Comparison of ENCODE assay signal across 12 mouse cellular contexts in genomic region chr7:71379826-71380825, GRCm38 (mm10). TPM values are rescaled to one million over a fixed set of nuclear protein-coding genes. Genes with fewer than 3 reads are reported as not detected.
DNase-seq lines count a peak whose midpoint lies in the region; ATAC-seq lines count a peak whose summit lies in the region.
"Had no signal": no experiment of that assay in that cellular context is flagged by ENCODE, and none has a peak within 500 bp of the region (broad histone marks: within the 10 kb centered on the region; RNA-seq: fewer than 3 reads in every experiment).

No protein-coding gene starts in this region.

- H3K4me2 ChIP-seq in kidney, embryonic 15.5 days, result peak overlapping the region; percentile 33
- peak overlapping the region; percentile 2 for H3K4me2 ChIP-seq in hindbrain, embryonic 14.5 days (replicated peaks)

- H3K27ac ChIP-seq in kidney, embryonic 15.5 days, result peak overlapping the region; percentile 92
- peak overlapping the region; percentile 9; the same call in 1 of the 2 replicates for H3K27ac ChIP-seq in hindbrain, embryonic 14.5 days
- H3K27ac ChIP-seq: heart, adult 2 months had no signal

- H3K4me1 ChIP-seq in kidney, embryonic 15.5 days, result peaks cover 72% of the 10 kb centered on the region
- H3K4me1 ChIP-seq in hindbrain, embryonic 14.5 days (replicated peaks; ENCODE audit: control insufficient read depth, insufficient read depth, low read length), result peaks cover 18% of the 10 kb centered on the region

- no peak for DNase-seq in kidney, postnatal 36 days
- peak; percentile 49 for DNase-seq in NIH3T3 (ENCODE audit: low read depth)
- peak; percentile 4 for DNase-seq in c-Kit-positive CD71-positive TER-119-positive erythroid progenitor cells, embryonic 14.5 days (ENCODE audit: low spot score)
- DNase-seq in hindbrain, embryonic 14.5 days (ENCODE audit: low spot score), result no peak
- DNase-seq in left cerebral cortex, postnatal 10 days (ENCODE audit: extremely low spot score in 1 of 2, low spot score in 2 of 2), result no peak
- DNase-seq in urinary bladder, postnatal 25 days (ENCODE audit: low spot score), result no peak

- H3K36me3 ChIP-seq in kidney, embryonic 15.5 days, result no peaks in the 10 kb centered on the region
- H3K36me3 ChIP-seq in hindbrain, embryonic 14.5 days (replicated peaks; ENCODE audit: control insufficient read depth, insufficient read depth), result no peaks in the 10 kb centered on the region

- WGBS in kidney, embryonic 15.5 days, result 19% methylated on average over 18 of the region's 18 CpGs
- WGBS in hindbrain, embryonic 14.5 days, result 11% methylated on average over 18 of the region's 18 CpGs

- no peak overlapping the region for H3K4me3 ChIP-seq in kidney, embryonic 15.5 days (replicated peaks)
- no peak overlapping the region for H3K4me3 ChIP-seq in hindbrain, embryonic 14.5 days (replicated peaks; ENCODE audit: low read length)
- H3K4me3 ChIP-seq: heart, adult 2 months had no signal

- intact Hi-C loops in left cerebral cortex, postnatal 10 days (cut with DNase I), result loop anchor here (5.0 to 10.0 kb wide), 3 partner anchors 485 to 1033 kb away; no protein-coding TSS in a partner anchor

- peak; percentile 71 for ATAC-seq in kidney, embryonic 15.5 days (replicated peaks; ENCODE audit: low FRiP score)
- ATAC-seq in hindbrain, embryonic 14.5 days (ENCODE audit: low FRiP score), result no peak

- H3K9me3 ChIP-seq in kidney, embryonic 15.5 days (replicated peaks), result no peaks in the 10 kb centered on the region
- no peaks in the 10 kb centered on the region for H3K9me3 ChIP-seq in hindbrain, embryonic 14.5 days (ENCODE audit: control insufficient read depth, low read length)

- no peaks in the 10 kb centered on the region for H3K27me3 ChIP-seq in kidney, embryonic 15.5 days
- H3K27me3 ChIP-seq in hindbrain, embryonic 14.5 days (ENCODE audit: control insufficient read depth, insufficient read depth, low read length), result no peaks in the 10 kb centered on the region

- no peak overlapping the region for H3K9ac ChIP-seq in kidney, embryonic 15.5 days
- no peak overlapping the region; the same call in 1 of the 2 replicates for H3K9ac ChIP-seq in hindbrain, embryonic 14.5 days

RNA-seq across cellular contexts. Expression of gene Gm10295, which starts 28.8 kb away (rescaled TPM):
- polyA plus RNA-seq in kidney, embryonic 15.5 days (2015; fragmentation: Nextera tagmentation; extraction: Ambion mirVana), result not detected in 2 replicates
- polyA plus RNA-seq in hindbrain, embryonic 14.5 days (2014; fragmentation: Nextera tagmentation; extraction: Ambion mirVana), result not detected in 2 replicates
- total RNA-seq in left cerebral cortex, postnatal 10 days (2021), result not detected
- total RNA-seq: heart, adult 2 months; left cerebral cortex, postnatal 14 days; megakaryocyte progenitor cell, adult 5-6 weeks; MEL had no signal
- polyA plus RNA-seq: heart, adult 2 months; urinary bladder, adult 2 months had no signal

Comparison
In these comparisons a context has a peak if more than half of its experiments do, and no peak if none do; other contexts are left out.
1. DNase-seq: peak in NIH3T3 (single experiment) and c-Kit-positive CD71-positive TER-119-positive erythroid progenitor cells, embryonic 14.5 days (single experiment); none in kidney, postnatal 36 days (0 of 2), hindbrain, embryonic 14.5 days (single experiment), left cerebral cortex, postnatal 10 days (0 of 2) and urinary bladder, postnatal 25 days (single experiment).